Mouse (Mus musculus) embryonic fibroblast, embryonic 13.5 days (primary cell): Measurements from ENCODE around the gene Fam136a.

ENCODE experiments used
- CTCF ChIP-seq: IDR thresholded peaks from 2 replicates; pipeline ENCODE4 v1.5.1; 2011; ENCODE audit warnings: mild to moderate bottlenecking, control low read depth, low read length, moderate library complexity, borderline replicate concordance; ENCODE audit not compliant: insufficient read depth
- POLR2A ChIP-seq: IDR thresholded peaks from 2 replicates; pipeline ENCODE4 v1.6.1; 2011; ENCODE audit warnings: low read depth, mild to moderate bottlenecking, control low read depth, low read length, moderate library complexity

- TF ChIP-seq CTCF (no peak), POLR2A (no peak)
Measured at GRCm38 (mm10) chr6:86322031-86322563, 43.3 kb upstream of the Fam136a start.
